Mouse (Mus musculus): ENCODE measurements around the gene Ubl7. TPM values are rescaled to one million over a fixed set of nuclear protein-coding genes. Genes with fewer than 3 reads are reported as not detected.

Ubl7 gene
- 92.2 and 105 TPM in 2 replicates for polyA plus RNA-seq (2012; rRNA removed)

GRCm38 (mm10) chr9:57910254-57911160 is at the start of gene Ubl7:
Ubl7 (plus strand) TSS chr9:57910979.

GRCm38 (mm10) chr9:57939431-57940348 is 28.9 kb downstream of the Ubl7 start, which contains the start of gene Sema7a:
Sema7a (plus strand) TSS chr9:57940112.

Other genes with a start within 250 kb of the Ubl7 start
- gene Cyp1a2, start 227.3 kb upstream of the Ubl7 start, polyA plus RNA-seq (2012; rRNA removed) = 0.21 TPM in 1 of 2 replicates, not detected in the other
- 0.16 and 0.34 TPM in 2 replicates for gene Cyp1a1, start 223.1 kb upstream of the Ubl7 start, polyA plus RNA-seq (2012; rRNA removed)
- 2.8 and 3.7 TPM in 2 replicates for gene Edc3, start 202.4 kb upstream of the Ubl7 start, polyA plus RNA-seq (2012; rRNA removed)
- 30.1 and 43.6 TPM in 2 replicates for gene Clk3, start 145.1 kb upstream of the Ubl7 start, polyA plus RNA-seq (2012; rRNA removed)
- gene Arid3b, start 74.2 kb upstream of the Ubl7 start, polyA plus RNA-seq (2012; rRNA removed) = 3.5 TPM in 2 replicates
- 31.2 and 33.4 TPM in 2 replicates for gene Sema7a, start 29.1 kb downstream of the Ubl7 start, polyA plus RNA-seq (2012; rRNA removed)
- gene Cyp11a1, start 95.4 kb downstream of the Ubl7 start, polyA plus RNA-seq (2012; rRNA removed) = 0.85 and 0.94 TPM in 2 replicates
- gene Stra6, start 152.8 kb downstream of the Ubl7 start, polyA plus RNA-seq (2012; rRNA removed) = 0.73 and 1.2 TPM in 2 replicates
- gene Ccdc33, start 207.8 kb downstream of the Ubl7 start, polyA plus RNA-seq (2012; rRNA removed) = 0.05 and 0.06 TPM in 2 replicates

All from stomach, adult 2 months (tissue).